Mouse (Mus musculus): ENCODE measurements around the gene Pak6.
"Not testable (repeated sequence)": the region's sequence is repeated elsewhere in the genome, so short reads cannot be mapped to it uniquely, and the experiment has no call there.

Gene Pak6

DNA sequence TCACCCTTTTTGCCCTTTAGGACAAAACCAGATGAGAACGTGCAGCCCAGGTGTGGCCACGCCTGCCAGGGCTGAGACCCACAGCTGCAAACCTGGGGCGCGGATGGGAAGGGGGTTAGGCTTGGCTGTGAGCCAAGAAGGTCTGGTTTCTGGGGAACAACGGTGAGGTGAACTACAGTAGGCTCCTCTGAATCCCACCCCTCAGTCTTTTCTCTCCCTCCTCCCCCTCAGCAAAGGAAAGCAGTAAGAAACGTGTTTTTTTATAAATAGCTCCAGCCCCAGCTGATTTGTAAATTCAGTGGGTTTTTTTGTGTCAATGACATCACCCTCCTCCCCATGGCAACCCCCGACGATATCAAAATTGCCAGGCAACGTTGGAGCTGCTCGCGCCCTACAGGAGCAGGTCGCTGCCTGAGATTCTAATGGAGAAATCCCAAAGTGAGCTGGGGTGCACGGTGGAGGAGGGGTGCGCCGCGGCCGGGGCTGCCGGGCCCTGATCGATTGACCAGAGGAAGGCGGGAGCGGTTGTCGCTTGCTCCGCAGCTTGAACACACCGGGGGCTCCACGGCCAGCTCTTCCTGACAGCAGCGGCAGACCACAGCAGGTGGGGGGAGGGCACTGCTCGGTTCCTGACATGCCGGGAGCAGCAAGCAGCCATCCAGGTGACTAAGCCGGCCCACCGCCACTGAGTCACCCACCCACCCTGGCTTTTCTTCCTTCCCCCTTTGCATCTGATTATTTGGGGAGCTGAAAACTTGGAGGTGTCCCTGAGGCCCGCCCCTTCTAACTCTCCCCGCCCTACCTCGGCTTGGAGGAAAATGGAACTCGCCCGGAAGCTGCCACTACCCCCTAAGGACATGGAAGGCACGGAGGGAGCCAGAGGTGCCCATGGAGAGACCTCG is at the start of gene Pak6:
Gene Pak6 (plus strand): TSS at position 402 of the 902 bp plus-strand sequence.
- no peak for DNase-seq (ENCODE audit: inconsistent ontology term)

DNA sequence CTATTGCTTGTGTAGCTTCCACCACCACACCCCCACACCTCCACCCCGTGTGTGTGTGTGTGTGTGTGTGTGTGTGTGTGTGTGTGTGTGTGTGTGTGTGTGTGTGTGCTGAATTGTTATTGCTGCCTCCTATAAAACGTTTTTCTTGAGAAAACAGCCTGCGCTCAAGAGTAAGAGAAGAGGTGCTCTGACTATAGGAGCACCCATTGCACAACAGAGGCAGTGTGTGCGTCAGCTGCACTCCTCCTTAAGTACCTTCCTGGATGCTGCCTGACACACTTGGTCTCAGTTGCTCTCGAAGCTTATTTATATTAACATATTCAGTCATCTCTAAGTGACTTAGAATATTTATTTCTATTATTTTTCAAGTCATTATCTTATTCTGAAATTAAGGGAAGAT is 45.1 kb upstream of the Pak6 start:
- DNase-seq (ENCODE audit: inconsistent ontology term) = no peak

DNA sequence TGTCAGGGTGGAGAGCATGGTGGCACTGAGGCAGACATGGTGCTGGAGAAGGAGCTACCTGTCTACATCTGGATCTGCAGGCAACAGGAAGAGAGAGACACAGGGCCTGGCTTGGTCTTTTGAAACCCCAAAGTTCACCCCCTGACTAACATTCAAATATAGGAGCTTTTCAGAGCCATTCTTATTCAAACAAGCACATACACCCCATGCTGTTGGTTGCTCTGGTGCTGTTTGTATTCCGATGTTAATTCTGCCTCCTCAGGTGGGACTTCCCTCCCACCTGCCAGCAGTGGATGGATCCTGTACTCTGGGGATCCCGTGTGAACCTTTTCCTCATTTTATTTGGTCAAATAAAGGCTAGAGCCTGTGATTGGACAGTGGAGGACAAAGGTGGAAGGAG is 43.0 kb upstream of the Pak6 start:
- DNase-seq (ENCODE audit: inconsistent ontology term) = no peak

DNA sequence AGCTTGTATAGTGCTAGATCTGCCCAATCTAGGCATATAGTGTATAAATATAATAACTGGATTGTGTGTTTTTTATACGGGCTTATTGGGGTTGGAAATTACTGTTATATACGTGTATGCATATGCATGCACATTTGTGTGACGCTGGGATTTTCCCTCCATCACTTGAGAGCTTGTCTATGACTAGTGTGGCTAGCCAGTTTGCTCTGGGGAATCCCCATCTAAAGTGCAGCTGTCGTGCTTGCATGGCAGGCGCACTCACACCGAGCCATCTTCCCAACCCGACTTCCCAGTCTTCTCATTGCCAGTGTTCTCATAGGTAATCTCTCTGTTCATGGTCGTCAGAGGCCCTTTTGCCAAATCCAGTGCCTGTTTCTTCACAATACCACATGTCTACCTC is 42.5 kb upstream of the Pak6 start:
- no peak for DNase-seq (ENCODE audit: inconsistent ontology term)

DNA sequence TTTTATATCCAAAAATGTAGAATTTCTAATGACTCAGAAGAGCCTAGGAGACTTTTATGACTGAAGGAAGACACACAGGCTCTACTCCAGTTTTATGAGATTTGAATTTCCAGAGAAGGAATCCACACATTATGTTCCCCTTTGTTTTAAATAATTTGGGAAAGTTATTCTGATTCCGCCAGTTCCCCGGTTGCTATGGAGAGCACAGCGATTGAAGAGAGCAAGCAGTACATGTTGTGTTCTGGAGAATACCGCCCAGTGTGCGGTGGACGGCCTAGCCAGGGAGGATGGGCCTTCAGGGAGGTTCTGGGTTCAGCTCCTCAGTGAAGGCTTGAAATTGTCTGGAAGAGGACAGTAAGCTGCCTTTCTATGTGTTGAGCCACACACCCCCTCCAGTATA is 33.8 kb upstream of the Pak6 start:
- DNase-seq (ENCODE audit: inconsistent ontology term) = no peak

DNA sequence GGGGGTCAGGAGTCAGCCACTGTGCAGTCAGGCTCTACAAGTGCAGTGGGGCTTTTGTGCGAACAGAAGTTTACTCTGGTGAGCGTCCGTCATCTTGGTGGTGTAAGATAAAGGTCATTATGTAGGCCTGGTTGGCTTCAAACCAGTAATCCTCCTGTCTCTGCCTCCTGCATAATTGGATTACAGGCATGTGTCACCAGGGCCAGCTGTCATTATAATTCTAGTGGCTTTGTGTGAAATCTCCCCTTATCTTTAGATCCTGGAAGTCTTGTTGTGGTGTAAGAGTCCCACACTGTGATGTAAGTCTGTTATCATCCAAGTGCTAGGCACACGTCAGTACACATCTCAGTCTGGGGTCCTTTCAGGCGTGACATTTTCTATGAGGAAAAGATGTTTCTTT is 29.7 kb upstream of the Pak6 start:
- DNase-seq (ENCODE audit: inconsistent ontology term) = peak; percentile 25

DNA sequence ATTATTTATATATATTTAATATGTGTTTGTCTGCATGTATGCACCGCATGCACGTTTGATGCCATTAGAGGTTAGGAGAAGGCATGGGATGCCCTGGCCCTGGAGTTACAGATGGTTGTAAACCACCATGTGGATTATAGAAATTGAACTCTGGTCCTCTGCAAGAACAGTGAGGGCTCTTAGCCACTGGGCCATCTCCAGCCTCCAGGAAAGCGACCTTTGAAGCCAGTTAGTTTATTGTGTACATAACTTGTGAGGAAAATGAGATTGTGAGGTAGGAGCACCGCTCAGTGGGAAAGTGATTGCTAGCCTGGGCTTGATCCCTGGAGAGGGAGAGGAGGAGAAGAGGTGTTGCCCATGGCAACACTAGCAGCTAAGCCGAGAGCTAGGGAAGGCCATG is 25.8 kb upstream of the Pak6 start:
- no peak for DNase-seq (ENCODE audit: inconsistent ontology term)

DNA sequence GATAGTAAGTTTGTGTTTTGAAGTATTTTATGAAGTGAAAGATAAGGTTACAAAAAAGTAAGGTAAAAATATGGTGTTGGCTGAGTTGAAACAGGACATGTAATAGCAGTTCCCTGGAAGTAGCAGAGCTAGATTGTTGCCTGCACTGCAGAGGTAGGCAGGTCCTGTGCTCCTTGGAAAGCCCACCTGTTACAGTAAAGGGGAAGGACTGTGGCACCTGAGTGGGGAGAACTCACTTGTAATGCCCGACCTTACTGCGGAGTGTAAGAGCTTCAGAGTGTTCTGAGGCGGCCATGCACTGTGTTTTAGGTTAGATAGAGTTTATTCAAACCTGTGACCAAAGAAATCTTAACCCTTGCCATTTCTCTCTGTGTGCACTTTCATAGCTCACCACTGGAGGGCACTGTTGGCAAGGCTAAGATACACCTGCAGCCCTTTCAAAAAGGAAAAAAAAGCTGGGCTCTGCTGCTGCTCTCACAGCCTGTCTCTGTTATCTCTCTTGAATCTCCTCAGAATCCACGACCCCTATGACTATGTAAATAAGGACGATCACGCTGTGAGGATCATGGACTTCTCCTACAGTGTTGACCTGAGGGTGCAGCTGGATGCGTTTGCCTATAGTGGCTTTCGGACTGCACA is 25.1 kb upstream of the Pak6 start:
- peak; percentile 62 for DNase-seq (ENCODE audit: inconsistent ontology term)

DNA sequence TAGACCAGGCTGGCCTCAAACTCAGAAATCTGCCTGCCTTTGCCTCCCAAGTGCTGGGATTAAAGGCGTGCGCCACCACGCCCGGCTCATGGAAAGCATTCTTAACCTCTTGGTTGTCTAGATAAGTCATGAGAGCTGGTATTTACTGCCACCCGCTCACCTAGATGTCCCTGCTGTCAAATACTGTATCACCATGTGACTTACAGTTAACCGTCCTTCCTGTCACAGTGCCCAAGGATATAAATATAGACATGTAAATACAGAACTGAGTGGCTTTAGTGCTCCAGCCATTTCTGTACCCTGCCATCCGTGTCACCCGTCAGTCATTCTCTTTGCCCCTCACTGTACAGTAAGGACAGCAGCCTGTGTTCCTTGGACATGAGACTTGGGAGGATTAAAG is 24.4 kb upstream of the Pak6 start:
- DNase-seq (ENCODE audit: inconsistent ontology term) = no peak

DNA sequence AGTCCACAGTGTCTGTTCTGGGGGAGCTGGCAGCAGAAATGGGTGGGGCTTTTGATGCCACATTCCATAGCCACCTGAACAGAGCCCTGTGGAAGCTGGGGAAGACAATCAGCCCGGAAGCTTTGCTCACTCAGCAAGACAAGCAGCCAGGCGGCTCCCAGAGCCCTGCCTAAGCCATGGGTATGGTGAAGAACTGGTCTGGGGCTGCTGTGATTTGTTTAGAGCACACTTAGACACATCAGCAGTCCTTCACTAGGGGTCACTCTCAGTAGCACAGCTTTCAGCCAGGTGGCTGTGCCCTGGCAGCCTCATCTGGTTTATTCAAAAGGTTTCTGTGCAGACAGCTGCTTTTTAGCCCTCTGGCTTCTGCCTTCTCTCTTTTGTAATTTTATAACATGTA is 22.0 kb upstream of the Pak6 start:
- no peak for DNase-seq (ENCODE audit: inconsistent ontology term)

DNA sequence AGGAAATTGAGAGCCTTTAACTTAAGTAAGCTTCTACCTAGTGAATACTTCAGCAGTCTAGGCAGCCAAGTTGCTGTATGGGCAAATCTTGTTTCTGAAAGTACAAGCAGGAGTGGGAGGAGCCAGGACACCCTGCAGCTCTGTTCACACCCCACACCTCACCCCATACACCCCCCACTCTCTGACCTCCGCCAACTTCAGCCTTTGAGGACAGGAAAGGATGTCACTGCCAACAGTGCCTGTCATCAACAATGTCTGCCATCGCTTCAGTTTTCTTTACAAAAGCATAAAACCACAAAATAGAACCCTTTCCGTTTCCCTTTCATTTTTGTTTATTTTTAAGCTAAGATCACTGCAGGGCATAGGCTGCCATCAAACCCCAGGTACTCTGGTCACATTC is 20.7 kb upstream of the Pak6 start:
- peak; percentile 26 for DNase-seq (ENCODE audit: inconsistent ontology term)

DNA sequence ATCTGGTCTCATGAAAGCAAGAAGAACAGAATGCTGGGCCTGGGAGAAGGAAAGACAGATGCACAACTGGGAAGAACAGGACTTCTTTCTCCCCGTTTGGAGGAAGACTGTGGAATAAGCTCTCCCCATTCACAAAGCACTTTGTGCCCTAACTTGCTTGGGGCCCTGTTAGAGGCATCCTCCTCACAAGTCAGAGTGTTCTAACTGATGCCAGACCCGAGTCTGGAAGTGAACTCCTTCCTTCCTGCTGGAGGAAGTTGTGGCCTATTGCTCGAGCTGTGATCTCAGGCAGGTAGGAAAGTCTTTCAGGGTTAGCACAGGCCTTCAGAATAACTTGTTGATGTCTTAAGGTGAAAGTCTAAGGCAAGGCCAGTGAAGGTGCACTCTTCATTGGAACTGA is 20.2 kb upstream of the Pak6 start:
- DNase-seq (ENCODE audit: inconsistent ontology term) = no peak

DNA sequence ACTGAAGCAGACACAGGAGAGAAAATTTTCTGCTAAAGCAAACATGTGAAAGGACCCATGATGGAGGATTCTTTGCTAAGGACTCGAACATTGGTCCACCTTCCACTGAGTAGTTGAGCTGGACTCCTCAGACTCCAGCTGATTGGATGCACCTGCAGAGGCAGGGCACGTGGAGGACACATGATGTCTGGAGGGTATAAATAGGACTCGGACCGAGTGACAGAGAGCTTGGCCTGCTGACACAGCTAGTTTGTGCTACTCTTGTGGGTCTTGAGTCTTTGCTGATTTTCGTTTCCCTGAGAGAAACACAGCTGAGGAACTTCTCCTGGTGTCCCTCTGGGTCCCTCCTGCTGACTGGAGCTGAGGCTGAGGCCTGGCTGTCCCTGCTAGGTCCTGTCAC is 16.4 kb upstream of the Pak6 start:
- no peak for DNase-seq (ENCODE audit: inconsistent ontology term)

DNA sequence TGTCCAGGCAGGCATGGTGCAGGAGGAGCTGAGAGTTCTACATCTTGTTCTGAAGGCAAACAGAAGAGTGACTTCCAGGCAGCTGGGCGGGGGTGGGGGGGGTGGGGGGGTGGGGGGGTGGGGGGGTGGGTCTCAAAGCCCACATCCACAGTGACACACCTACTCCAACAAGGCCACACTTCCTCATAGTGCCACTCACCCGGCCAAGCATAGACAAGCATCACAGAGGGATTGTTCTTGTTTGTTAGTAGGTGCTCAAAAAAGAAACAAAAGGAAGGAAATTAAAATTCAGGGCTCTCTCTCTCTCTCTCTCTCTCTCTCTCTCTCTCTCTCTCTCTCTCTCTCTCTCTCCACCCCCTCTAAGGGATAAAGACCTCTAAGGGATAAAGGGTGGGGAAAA is 12.4 kb upstream of the Pak6 start:
- not testable (repeated sequence) for DNase-seq (ENCODE audit: inconsistent ontology term)

DNA sequence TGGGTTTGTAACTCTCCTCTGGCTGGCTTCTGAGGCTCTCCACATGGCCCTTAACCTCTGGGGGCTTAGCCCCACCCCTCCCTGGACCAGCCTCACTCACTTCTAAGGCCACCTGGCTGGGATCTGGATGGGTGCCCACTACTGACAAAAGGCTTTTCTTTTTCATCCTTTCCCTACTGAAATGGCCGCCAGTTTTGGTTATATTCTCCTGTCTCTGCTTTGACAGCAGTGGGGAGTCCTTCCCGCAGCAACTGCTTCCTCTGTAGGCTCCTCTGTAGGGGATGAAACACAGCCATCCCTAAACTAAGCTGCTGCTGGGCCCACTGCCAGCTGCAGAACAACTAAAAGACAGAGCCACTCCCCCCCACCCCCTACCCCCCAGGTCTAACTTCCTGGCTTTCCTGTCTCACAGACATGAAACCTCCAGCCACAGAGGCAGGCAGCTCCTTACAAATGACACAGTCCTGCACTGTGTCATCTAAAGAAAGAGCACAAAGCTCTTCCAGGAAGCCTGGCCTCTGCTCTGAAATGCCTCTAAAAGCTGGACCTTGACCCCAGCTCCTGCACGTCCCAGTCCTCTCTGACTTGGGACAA is 6.3 kb upstream of the Pak6 start:
- DNase-seq (ENCODE audit: inconsistent ontology term) = no peak

DNA sequence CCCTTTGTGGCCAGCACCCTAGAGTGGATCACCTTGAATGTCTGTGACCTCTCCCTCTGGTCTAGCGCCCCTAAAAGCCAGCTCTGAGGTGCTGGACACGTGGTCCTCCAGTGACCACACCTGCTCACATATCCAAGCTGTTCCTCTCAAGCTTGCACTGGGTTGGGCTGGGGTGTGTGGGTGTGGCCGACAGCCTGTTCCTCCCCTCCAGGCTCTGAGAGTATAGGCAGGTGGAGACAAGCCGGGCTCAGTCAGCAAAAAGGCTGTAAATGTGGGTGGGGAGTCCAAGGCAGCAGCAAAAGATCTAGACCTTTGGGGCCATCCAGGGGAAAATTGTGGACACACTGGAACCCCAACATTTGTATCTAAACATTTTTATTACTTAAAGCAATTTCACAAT is 4.6 kb upstream of the Pak6 start:
- no peak for DNase-seq (ENCODE audit: inconsistent ontology term)

DNA sequence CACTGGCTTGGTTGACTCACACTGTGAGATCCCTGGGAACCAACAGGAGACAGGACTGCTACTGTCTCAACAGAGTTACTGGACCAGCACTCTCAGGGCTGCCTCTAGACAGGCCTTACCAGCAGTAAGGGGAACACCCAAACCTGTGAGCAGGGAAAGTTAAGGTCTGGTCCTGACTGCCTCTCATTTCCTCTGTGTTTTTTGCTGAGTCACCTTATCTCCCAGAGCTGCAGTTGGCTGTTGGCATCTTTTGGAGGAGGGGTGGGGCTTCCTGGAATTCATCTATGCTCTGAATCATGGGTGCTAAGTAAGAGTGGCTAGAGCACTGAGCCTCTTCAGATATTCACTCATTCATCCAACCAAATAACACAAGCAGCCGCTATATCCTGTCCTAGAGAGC is 4.0 kb upstream of the Pak6 start:
- DNase-seq (ENCODE audit: inconsistent ontology term) = peak; percentile 81

DNA sequence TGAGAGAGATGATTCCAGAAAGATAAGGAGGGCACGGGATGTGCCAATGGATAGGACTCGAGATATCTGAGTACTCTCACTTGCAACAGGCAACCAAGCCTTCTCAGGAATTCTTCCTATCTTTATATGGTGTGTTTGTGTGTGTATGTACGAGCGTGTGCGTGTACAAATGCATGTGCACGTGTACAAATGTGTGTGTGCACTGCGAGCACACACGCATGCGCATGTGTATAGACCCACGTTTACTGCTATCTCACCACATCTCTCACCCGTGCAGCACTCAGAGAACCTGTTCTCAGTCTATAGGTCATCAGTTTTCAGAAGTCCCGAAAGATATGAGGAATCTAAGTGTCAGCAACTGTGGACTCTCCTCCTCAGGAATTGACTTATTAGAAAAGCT is 3.6 kb upstream of the Pak6 start:
- no peak for DNase-seq (ENCODE audit: inconsistent ontology term)

DNA sequence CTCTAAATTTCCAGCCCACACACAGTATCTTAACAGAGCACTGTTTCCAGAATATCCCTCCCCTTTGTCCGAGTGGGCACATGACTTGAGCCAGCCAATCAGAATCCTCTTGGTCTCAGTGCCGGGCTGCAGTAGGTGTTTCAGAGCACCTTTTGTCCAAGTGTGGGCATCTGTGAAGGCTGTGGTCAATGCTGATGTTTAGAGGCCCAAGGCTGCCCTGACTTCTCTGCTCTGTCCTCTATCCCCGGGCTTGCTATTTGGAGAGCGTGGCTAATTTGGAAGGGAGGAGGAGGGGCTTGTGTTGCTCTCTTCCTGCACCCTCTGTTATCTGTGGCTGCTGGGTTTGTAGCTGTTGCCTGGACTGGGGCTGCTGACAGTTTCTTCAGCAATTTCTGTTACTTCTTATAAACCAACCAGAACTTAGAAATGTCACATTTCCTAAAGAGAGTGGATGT is 3.1 kb upstream of the Pak6 start:
- DNase-seq (ENCODE audit: inconsistent ontology term) = no peak

DNA sequence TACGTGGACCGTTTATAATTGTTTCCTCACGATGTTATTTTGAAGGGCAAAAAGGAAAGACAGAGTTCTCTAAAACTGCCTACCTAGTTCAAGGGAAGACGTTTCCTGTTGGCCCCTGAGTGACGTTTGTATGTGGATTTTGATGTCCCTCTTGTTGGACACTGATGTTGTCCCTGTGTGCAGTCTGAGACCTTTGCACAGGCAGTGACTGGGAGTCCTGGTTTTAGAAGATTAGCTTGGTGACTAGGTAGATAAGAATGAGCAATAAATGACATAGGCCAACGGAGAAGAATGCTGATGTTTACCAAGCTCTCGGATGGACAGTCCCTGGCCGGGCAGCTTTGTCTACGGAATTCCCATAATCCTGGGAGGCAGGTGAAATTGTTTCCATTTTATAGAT is 1.2 kb upstream of the Pak6 start:
- no peak for DNase-seq (ENCODE audit: inconsistent ontology term)

DNA sequence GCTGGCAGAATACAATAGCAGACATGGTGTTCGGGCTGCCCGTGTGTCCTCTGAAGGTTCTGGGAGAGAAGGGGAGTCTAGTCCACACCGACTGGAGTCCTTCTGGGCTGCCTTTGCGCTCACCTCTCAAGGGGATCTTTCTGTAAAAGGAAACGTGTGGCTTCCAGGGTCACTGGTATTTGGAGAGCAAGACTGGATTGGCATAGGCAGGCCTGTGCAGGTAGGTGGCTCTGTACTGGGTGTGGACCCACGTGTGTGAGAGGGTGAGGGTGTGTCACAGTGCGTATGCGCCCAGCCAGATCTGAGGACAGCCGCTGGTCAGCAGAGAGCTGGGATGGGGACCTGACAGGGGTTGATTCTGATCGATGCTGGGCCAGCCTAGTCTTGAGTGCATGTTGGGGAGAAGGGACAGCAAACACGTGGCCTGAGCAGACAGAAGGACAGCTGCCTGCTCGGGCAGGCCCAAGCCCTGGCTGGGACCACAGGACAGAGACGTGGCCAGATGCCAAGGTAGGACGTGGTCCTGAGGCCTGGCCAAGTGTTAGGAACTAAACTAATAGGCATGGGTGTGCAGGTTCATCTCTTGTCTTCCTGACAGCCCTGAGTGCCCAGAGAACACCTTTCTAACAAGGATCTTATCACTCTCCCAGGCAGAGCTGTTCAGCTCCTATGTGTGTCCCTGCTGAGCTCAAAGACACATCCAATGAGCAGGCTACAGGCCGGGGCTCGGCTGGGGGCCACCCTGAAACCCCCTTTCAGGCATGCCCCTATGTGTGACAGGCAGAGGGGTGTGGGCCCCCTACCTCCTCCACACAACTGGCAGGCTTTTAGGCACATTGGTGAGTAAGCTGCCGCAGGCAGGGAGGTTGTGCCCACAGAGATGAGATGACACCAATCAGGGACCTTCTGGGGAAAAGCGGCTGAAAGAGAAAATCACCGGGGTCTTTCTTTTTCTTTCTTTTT is 982 bp downstream of the Pak6 start:
- no peak for DNase-seq (ENCODE audit: inconsistent ontology term)
